Mouse (Mus musculus) liver, adult 2 months (tissue): Measurements from ENCODE around the gene Tfdp1.

Experiments
- CTCF ChIP-seq: fragments of 200-500 bp; IDR thresholded peaks from 2 replicates; pipeline ENCODE4 v1.5.1; 2011; ENCODE audit warnings: low read depth, low read length, control low read depth
- POLR2A ChIP-seq: fragments of 200-500 bp; IDR thresholded peaks from 2 replicates; pipeline ENCODE4 v1.6.1; 2011; ENCODE audit warnings: low read length, control low read depth; ENCODE audit not compliant: insufficient read depth; ENCODE audit errors: extremely low read depth

DNA sequence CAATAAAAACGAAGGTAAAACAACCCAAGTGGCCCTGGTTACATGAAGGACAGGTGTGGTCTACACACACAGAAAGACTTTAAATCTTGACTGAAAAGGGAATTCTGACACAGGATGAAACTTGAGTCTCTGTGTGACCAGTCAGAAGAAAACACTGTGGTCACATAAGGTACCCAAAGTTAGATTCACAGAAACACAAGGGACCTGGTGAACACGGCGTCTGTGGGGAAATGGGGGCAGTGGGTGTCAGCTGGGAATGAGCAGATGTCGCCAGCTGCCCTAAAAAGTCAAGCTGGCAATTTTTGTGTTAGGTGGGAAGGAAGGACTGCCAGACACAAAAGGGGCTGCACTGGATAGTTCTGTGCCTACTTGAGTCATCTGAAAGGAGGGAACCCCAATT lies 44.4 kb downstream of the Tfdp1 start:
- TF ChIP-seq CTCF: no peak
- TF ChIP-seq POLR2A: no peak
